Mouse (Mus musculus): Measurements from ENCODE around the gene Msi1. TPM values are rescaled to one million over a fixed set of nuclear protein-coding genes. Genes with fewer than 3 reads are reported as not detected.

Gene Msi1
- polyA plus RNA-seq, 1 experiment from 2014 or later = 52.4 TPM

DNA sequence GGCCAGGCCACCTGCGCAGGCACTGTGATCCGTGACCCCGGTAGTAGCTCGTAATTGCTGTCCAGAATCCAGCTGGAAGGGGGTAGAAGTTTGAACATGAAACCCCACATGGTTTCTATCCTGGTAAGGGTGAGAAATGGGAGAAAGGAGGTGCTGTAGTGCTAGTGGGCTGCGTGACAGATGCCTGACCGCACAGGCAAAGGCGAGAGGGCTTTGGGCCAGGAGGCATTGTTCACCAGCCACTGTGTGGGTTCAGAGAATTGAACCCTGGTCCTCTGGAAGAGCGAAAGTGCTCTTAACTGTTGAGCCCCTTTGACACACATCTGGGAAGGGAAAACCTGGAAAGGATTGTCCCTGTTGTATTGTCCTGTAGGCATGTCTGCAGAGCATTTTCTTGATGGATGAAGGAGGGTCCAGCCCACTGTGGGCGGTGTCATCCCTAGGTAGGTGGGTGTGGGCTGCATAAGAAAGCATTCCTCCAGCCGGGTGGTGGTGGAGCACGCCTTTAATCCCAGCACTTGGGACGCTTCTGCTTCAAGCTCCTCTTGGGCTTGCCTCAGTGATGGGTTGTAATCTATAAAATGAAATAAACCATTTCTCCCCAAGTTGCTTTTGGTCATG is 46.8 kb downstream of the Msi1 start:
- DNase-seq (ENCODE audit: low spot score) = no peak
- H3K4me1 ChIP-seq (ENCODE audit: control insufficient read depth, insufficient read depth, low read length) = no peaks in the 10 kb centered on the region
- H3K4me3 ChIP-seq (ENCODE audit: low read depth, low read length) = 0 out of 2 replicates have a peak overlapping the region, but pooled peaks have one; percentile 17
- 31% methylated on average over 12 of the region's 12 CpGs for WGBS
- ATAC-seq (replicated peaks; ENCODE audit: insufficient number of reproducible peaks, low FRiP score, low TSS enrichment, low read depth) = 0 out of 2 replicates have a peak, but pooled peaks have one; percentile 2
- H3K27ac ChIP-seq (replicated peaks; ENCODE audit: low read depth, low read length) = peak overlapping the region; percentile 20; the same call in 1 of the 2 replicates
- peak overlapping the region; percentile 39 for H3K9ac ChIP-seq (replicated peaks; ENCODE audit: low read length)
- no peaks in the 10 kb centered on the region for H3K9me3 ChIP-seq (replicated peaks; ENCODE audit: control insufficient read depth, low read length)
- no peaks in the 10 kb centered on the region for H3K36me3 ChIP-seq (replicated peaks; ENCODE audit: control insufficient read depth, insufficient read depth, low read depth, low read length)
- H3K27me3 ChIP-seq (ENCODE audit: control insufficient read depth, insufficient read depth, low read length) = no peaks in the 10 kb centered on the region
- peak overlapping the region; percentile 47 for H3K4me2 ChIP-seq (ENCODE audit: low read depth, low read length)

DNA sequence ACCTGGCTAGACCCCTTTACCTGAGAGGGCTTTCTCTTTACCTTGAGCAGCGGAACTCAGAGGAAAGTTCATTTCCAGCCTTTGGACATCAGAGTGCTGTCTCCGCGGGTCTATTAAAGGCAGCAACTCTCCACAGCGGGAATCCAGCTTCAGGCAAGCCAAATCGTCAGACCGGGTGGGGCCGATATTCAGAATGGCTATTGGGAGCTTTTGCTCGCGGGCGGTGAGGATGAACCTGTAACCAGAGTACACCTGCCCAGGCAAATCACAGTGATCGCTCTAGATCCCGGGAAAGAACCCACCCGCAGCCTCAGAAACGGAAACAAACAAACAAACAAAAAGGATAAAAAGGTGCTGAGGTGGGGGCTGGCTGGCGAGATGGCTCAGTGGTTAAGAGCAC is 50.2 kb downstream of the Msi1 start:
- ATAC-seq (replicated peaks; ENCODE audit: insufficient number of reproducible peaks, low FRiP score, low TSS enrichment, low read depth) = no peak

DNA sequence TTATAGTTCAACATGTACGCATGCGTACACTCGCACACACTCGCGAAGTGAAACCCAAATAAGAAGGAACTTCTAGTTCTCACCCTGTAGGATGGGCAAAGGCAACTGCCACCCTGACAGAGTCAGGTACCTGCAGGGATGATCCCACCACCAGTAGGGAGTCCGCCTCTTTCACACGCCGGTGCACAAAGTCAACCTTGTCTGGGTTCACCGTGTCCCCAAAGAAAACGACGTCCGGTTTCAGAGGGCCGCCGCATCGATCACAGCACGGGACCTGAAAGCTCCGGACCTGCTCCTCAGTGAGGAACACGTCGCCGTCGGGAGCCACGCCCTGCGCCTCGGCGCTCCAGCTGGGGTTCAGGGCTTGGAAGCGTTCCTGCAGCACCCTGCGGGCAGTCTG is 50.7 kb downstream of the Msi1 start:
- ATAC-seq (replicated peaks; ENCODE audit: insufficient number of reproducible peaks, low FRiP score, low TSS enrichment, low read depth) (no peak), DNase-seq (ENCODE audit: low spot score) (no peak)
- no peaks in the 10 kb centered on the region for H3K36me3 ChIP-seq (replicated peaks; ENCODE audit: control insufficient read depth, insufficient read depth, low read depth, low read length)
- H3K27ac ChIP-seq (replicated peaks; ENCODE audit: low read depth, low read length) = no peak overlapping the region
- 13% methylated on average over 27 of the region's 27 CpGs for WGBS
- no peak overlapping the region for H3K4me3 ChIP-seq (ENCODE audit: low read depth, low read length)
- peaks cover 6% of the 10 kb centered on the region for H3K27me3 ChIP-seq (ENCODE audit: control insufficient read depth, insufficient read depth, low read length)
- H3K9me3 ChIP-seq (replicated peaks; ENCODE audit: control insufficient read depth, low read length) = no peaks in the 10 kb centered on the region
- H3K4me2 ChIP-seq (ENCODE audit: low read depth, low read length) = no peak overlapping the region
- no peak overlapping the region for H3K9ac ChIP-seq (replicated peaks; ENCODE audit: low read length)
- no peaks in the 10 kb centered on the region for H3K4me1 ChIP-seq (ENCODE audit: control insufficient read depth, insufficient read depth, low read length)

More for the DNA sequence above, 50.2 kb downstream of the Msi1 start:
- H3K4me2 ChIP-seq (ENCODE audit: low read depth, low read length) = no peak overlapping the region
- no peak overlapping the region for H3K9ac ChIP-seq (replicated peaks; ENCODE audit: low read length)
- no peaks in the 10 kb centered on the region for H3K9me3 ChIP-seq (replicated peaks; ENCODE audit: control insufficient read depth, low read length)
- H3K27ac ChIP-seq (replicated peaks; ENCODE audit: low read depth, low read length) = no peak overlapping the region
- no peak overlapping the region for H3K4me3 ChIP-seq (ENCODE audit: low read depth, low read length)
- 31% methylated on average over 15 of the region's 15 CpGs for WGBS
- H3K36me3 ChIP-seq (replicated peaks; ENCODE audit: control insufficient read depth, insufficient read depth, low read depth, low read length) = no peaks in the 10 kb centered on the region
- no peak for DNase-seq (ENCODE audit: low spot score)
- H3K27me3 ChIP-seq (ENCODE audit: control insufficient read depth, insufficient read depth, low read length) = peaks cover 6% of the 10 kb centered on the region
- no peaks in the 10 kb centered on the region for H3K4me1 ChIP-seq (ENCODE audit: control insufficient read depth, insufficient read depth, low read length)

DNA sequence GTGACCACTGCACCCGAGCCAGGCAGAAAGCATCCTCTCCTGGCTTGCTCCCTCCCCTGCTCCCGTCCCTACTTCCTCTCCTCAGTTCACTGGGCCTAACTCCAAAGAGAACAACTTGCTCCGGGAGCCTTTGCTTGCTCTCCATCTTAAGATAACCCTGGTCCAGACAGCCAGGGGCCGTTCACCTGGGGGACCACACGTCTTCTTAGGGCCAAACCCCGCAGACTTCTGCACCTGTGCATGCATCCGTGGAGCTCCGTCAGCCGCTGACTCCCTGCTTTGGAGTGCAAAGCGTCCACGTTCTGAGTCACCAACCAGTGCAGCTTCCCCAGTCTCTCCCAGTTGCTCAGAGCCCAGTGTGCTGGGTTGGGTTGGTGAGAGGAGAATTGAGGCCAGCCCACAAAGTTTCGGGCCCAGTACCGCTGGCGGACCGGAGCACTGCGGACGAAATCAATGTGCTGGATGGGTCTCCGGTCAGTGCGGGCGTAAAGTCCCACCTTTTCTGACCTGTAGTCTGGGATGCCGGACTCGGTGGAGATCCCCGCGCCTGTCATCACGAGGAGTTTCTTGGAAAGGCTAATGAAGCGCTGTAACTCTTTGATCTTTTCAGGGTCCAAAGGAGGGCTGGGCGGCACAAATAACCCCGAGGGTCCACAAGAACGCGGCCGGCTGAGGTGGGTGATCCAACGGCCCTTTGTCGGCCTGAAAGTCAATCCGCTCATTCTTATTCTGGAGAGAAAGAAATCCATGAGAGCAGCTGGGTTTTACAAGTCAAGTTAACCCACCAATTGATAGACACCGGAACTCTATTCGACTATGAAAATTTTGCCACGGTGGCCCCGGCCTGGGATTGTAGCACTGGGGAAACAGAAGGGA is 53.2 kb downstream of the Msi1 start:
- H3K36me3 ChIP-seq (replicated peaks; ENCODE audit: control insufficient read depth, insufficient read depth, low read depth, low read length) = no peaks in the 10 kb centered on the region
- WGBS = 18% methylated on average over 38 of the region's 38 CpGs
- no peak overlapping the region for H3K4me3 ChIP-seq (ENCODE audit: low read depth, low read length)
- ATAC-seq (replicated peaks; ENCODE audit: insufficient number of reproducible peaks, low FRiP score, low TSS enrichment, low read depth) (no peak), DNase-seq (ENCODE audit: low spot score) (no peak)
- no peak overlapping the region for H3K27ac ChIP-seq (replicated peaks; ENCODE audit: low read depth, low read length)
- H3K9me3 ChIP-seq (replicated peaks; ENCODE audit: control insufficient read depth, low read length) = no peaks in the 10 kb centered on the region
- no peaks in the 10 kb centered on the region for H3K4me1 ChIP-seq (ENCODE audit: control insufficient read depth, insufficient read depth, low read length)
- H3K9ac ChIP-seq (replicated peaks; ENCODE audit: low read length) = 0 out of 2 replicates have a peak overlapping the region, but pooled peaks have one; percentile 13
- H3K27me3 ChIP-seq (ENCODE audit: control insufficient read depth, insufficient read depth, low read length) = peaks cover 6% of the 10 kb centered on the region
- H3K4me2 ChIP-seq (ENCODE audit: low read depth, low read length) = no peak overlapping the region

DNA sequence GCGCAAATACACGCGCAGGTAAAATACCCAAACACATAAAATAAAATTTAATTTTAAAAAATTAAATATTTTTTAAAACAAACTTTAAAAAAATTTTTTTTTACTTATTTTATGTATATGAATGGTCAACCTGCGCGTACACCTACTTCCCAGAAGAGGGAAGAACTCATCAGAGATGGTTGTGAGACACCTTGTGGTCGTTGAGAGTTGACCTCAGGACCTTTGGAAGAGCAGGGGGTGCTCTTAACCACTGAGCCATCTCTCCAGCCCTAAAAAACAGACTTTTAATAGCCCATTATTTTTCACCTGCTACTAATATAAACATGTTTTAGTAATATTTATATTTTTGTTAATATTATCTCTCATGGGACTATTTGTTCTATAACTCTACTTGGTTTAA is 54.0 kb downstream of the Msi1 start:
- Histone ChIP-seq H3K27ac (replicated peaks; ENCODE audit: low read depth, low read length) (no peak overlapping the region), H3K9me3 (replicated peaks; ENCODE audit: control insufficient read depth, low read length) (no peaks in the 10 kb centered on the region), H3K4me3 (ENCODE audit: low read depth, low read length) (no peak overlapping the region), H3K4me1 (ENCODE audit: control insufficient read depth, insufficient read depth, low read length) (no peaks in the 10 kb centered on the region), H3K27me3 (ENCODE audit: control insufficient read depth, insufficient read depth, low read length) (peaks cover 6% of the 10 kb centered on the region), H3K9ac (replicated peaks; ENCODE audit: low read length) (no peak overlapping the region), H3K36me3 (replicated peaks; ENCODE audit: control insufficient read depth, insufficient read depth, low read depth, low read length) (no peaks in the 10 kb centered on the region), H3K4me2 (ENCODE audit: low read depth, low read length) (no peak overlapping the region)
- ATAC-seq (replicated peaks; ENCODE audit: insufficient number of reproducible peaks, low FRiP score, low TSS enrichment, low read depth) (no peak), DNase-seq (ENCODE audit: low spot score) (no peak)
- 17% methylated on average over 6 of the region's 6 CpGs for WGBS

DNA sequence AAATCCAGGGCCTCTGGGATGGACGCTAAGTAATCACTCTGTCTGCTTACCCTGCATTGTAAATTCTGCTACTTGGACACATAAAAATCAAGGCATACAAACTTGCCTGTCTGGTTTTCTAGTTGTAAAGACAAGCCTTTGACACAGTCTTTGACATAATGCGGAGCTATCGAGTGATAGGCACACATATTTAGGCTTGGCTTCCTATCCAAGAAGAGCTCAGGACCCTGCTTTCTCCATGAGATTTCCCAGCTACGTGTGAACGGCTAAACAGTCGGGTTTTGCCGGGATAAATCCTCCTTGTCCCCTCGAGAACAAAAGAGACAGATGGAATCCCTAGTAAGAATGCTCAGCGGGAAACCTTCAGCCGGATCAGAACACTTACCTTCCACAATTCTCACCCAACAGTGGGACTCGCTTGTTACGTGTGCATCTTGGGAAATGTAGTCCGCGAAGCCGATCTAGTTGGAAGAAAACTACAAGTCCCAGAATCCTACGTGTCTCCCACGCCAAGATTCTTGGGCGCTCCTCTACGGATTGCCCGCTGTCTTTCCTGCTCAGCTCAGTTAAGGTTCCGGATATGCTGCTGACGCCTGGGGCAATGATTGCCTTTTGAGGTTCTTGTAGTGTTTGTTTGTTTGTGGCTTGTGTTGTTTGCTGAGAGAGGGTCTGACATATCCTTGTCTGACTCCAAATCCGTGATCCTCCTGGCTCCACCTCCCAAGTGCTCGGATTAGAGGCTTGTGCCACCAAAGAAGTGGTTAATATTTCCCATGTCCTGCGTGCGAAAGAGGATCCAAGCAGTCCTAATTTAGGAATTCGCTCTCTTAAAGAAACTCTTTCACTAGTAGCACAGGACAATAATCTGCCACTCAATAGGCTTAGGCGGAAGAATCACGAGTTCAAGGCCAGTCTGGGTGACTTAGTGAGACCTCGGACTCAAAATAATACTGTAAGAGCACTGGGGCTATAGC is 54.8 kb downstream of the Msi1 start, which contains the start of gene Sirt4:
Gene Sirt4 (minus strand): TSS at position 779 of the 974 bp plus-strand sequence.
- Histone ChIP-seq H3K4me3 (ENCODE audit: low read depth, low read length) (peak within 1 kb of the TSS; percentile 38), H3K9ac (replicated peaks; ENCODE audit: low read length) (peak within 1 kb of the TSS; percentile 48), H3K36me3 (replicated peaks; ENCODE audit: control insufficient read depth, insufficient read depth, low read depth, low read length) (no peaks in the 10 kb centered on the region), H3K4me1 (ENCODE audit: control insufficient read depth, insufficient read depth, low read length) (no peaks in the 10 kb centered on the region), H3K27ac (replicated peaks; ENCODE audit: low read depth, low read length) (no peak within 1 kb of the TSS), H3K27me3 (ENCODE audit: control insufficient read depth, insufficient read depth, low read length) (peaks cover 6% of the 10 kb centered on the region), H3K9me3 (replicated peaks; ENCODE audit: control insufficient read depth, low read length) (no peaks in the 10 kb centered on the region), H3K4me2 (ENCODE audit: low read depth, low read length) (peak within 1 kb of the TSS; percentile 42)
- peak; percentile 72 for ATAC-seq (replicated peaks; ENCODE audit: insufficient number of reproducible peaks, low FRiP score, low TSS enrichment, low read depth)
- DNase-seq (ENCODE audit: low spot score) = peak; percentile 99
- 7% methylated on average over 30 of the region's 30 CpGs for WGBS

DNA sequence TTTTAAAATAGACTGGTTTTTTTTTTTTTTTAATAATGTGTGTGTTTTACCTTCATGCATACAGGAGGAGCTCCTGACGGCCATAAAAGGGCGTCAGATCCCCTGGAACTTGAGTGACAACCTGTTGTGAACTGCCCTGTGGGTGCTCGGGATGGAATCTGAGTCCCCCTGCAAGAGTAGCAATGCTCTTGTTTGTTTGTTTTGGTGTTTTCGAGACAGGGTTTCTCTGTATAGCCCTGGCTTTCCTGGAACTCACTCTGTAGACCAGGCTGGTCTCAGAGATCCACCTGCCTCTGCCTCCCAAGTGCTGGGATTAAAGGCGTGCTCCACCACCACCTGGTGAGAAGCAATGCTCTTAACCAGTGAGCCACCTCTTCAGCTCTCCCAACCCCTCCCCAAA is 55.6 kb downstream of the Msi1 start:
- Histone ChIP-seq H3K9ac (replicated peaks; ENCODE audit: low read length) (no peak overlapping the region), H3K4me2 (ENCODE audit: low read depth, low read length) (peak overlapping the region; percentile 42; the same call in 1 of the 2 replicates), H3K27ac (replicated peaks; ENCODE audit: low read depth, low read length) (no peak overlapping the region), H3K36me3 (replicated peaks; ENCODE audit: control insufficient read depth, insufficient read depth, low read depth, low read length) (no peaks in the 10 kb centered on the region), H3K4me3 (ENCODE audit: low read depth, low read length) (no peak overlapping the region), H3K9me3 (replicated peaks; ENCODE audit: control insufficient read depth, low read length) (no peaks in the 10 kb centered on the region), H3K4me1 (ENCODE audit: control insufficient read depth, insufficient read depth, low read length) (no peaks in the 10 kb centered on the region), H3K27me3 (ENCODE audit: control insufficient read depth, insufficient read depth, low read length) (peaks cover 6% of the 10 kb centered on the region)
- WGBS = 68% methylated on average over 5 of the region's 5 CpGs
- ATAC-seq (replicated peaks; ENCODE audit: insufficient number of reproducible peaks, low FRiP score, low TSS enrichment, low read depth) = no peak
- DNase-seq (ENCODE audit: low spot score) = no peak
